Mouse (Mus musculus) forebrain, embryonic 14.5 days (tissue): ENCODE results near the gene Robo2. TPM values are rescaled to one million over a fixed set of nuclear protein-coding genes. Genes with fewer than 3 reads are reported as not detected.
A peak's percentile ranks its signal among the peaks of the same experiment; 100 is the strongest.

Experiments
- ATAC-seq: fragments of 200-750 bp; cut with Nextera tagmentation; 2 replicates; pipeline ENCODE4 v1.8.0; 2017; ENCODE audit warnings: mild to moderate bottlenecking, moderate library complexity
- DNase-seq: peaks from one replicate; pipeline ENCODE4 v3.0.0-alpha.2; 2015; ENCODE audit warnings: low spot score
- H3K27ac ChIP-seq: fragments of 300-500 bp; sonication (generic); 2 replicates; pipeline ENCODE4 v1.5.1; 2014; ENCODE audit warnings: low read depth, mild to moderate bottlenecking, control low read depth, low read length, moderate library complexity
- H3K27me3 ChIP-seq: fragments of 300-500 bp; sonication (generic); replicated peaks from 2 replicates; pipeline ENCODE4 v1.6.1; 2014; ENCODE audit warnings: low read length, control low read depth, mixed read lengths; ENCODE audit not compliant: control insufficient read depth, insufficient read depth
- H3K36me3 ChIP-seq: fragments of 300-500 bp; sonication (generic); 2 replicates; pipeline ENCODE4 v1.6.1; 2014; ENCODE audit warnings: low read length, control low read depth; ENCODE audit not compliant: control insufficient read depth, insufficient read depth
- H3K4me1 ChIP-seq: fragments of 300-500 bp; sonication (generic); 2 replicates; pipeline ENCODE4 v1.6.1; 2014; ENCODE audit warnings: antibody characterized with exemption, low read length, control low read depth; ENCODE audit not compliant: control insufficient read depth, insufficient read depth
- H3K4me2 ChIP-seq: fragments of 300-500 bp; sonication (generic); 2 replicates; pipeline ENCODE4 v1.6.1; 2014; ENCODE audit warnings: mild to moderate bottlenecking, control low read depth, low read length
- H3K4me3 ChIP-seq: fragments of 300-500 bp; sonication (generic); 2 replicates; pipeline ENCODE4 v1.5.1; 2014; ENCODE audit warnings: low read depth, low read length, control low read depth
- H3K9ac ChIP-seq: fragments of 300-500 bp; sonication (generic); 2 replicates; pipeline ENCODE4 v1.6.1; 2014; ENCODE audit warnings: mild to moderate bottlenecking, low read length, control low read depth, moderate library complexity
- H3K9me3 ChIP-seq: fragments of 300-500 bp; sonication (generic); replicated peaks from 2 replicates; pipeline ENCODE4 v1.6.1; 2016; ENCODE audit warnings: low read length, control low read depth, mixed read lengths; ENCODE audit not compliant: control insufficient read depth
- WGBS: fragments of 180-500 bp; shearing (Covaris S2); extraction: QIAGEN DNeasy Blood & Tissue Kit; methylation state at CpG from one replicate; pipeline ENCODE4 v1.1.7; 2014; 5-methylcytosine and 5-hydroxymethylcytosine counted together
- polyA plus RNA-seq: library from polyadenylated mRNA; unstranded; fragments of >200 nt; fragmentation: Nextera tagmentation; extraction: Ambion mirVana; gene quantifications from 2 replicates; pipeline ENCODE4 v1.2.1, GENCODE M21; 2014

Gene Robo2
- polyA plus RNA-seq, 1 experiment from 2014 or later = 64.7 TPM

GRCm38 (mm10) chr16:74001331-74001730 is 410.3 kb downstream of the Robo2 start:
- WGBS = 28% methylated on average over 2 of the region's 2 CpGs
- H3K36me3 ChIP-seq = no peaks in the 10 kb centered on the region
- H3K4me3 ChIP-seq = no peak overlapping the region
- no peak overlapping the region for H3K4me2 ChIP-seq
- no peaks in the 10 kb centered on the region for H3K4me1 ChIP-seq
- ATAC-seq (peak; percentile 32; the same call in 1 of the 2 replicates), DNase-seq (peak; percentile 71)
- no peak overlapping the region for H3K9ac ChIP-seq
- no peaks in the 10 kb centered on the region for H3K9me3 ChIP-seq
- no peaks in the 10 kb centered on the region for H3K27me3 ChIP-seq
- H3K27ac ChIP-seq = no peak overlapping the region

- H3K27me3 ChIP-seq = no peaks in the 10 kb centered on the region
- DNase-seq (peak; percentile 41), ATAC-seq (peak; percentile 80)
- no peak overlapping the region for H3K4me3 ChIP-seq
- no peaks in the 10 kb centered on the region for H3K4me1 ChIP-seq
- H3K9ac ChIP-seq = no peak overlapping the region
- no peaks in the 10 kb centered on the region for H3K9me3 ChIP-seq
- H3K36me3 ChIP-seq = no peaks in the 10 kb centered on the region
- H3K4me2 ChIP-seq = no peak overlapping the region
- WGBS = 46% methylated on average over 6 of the region's 6 CpGs
- no peak overlapping the region for H3K27ac ChIP-seq
Observed at GRCm38 (mm10) chr16:73991212-73991611, 420.4 kb downstream of the Robo2 start.

GRCm38 (mm10) chr16:73969573-73969972 is 442.1 kb downstream of the Robo2 start:
- H3K9me3 ChIP-seq = no peaks in the 10 kb centered on the region
- ATAC-seq (no peak), DNase-seq (peak; percentile 30)
- no peak overlapping the region for H3K4me3 ChIP-seq
- H3K36me3 ChIP-seq = no peaks in the 10 kb centered on the region
- WGBS = 88% methylated on average over 7 of the region's 7 CpGs
- H3K4me1 ChIP-seq = no peaks in the 10 kb centered on the region
- H3K27ac ChIP-seq = no peak overlapping the region
- H3K27me3 ChIP-seq = no peaks in the 10 kb centered on the region
- H3K4me2 ChIP-seq = no peak overlapping the region
- H3K9ac ChIP-seq = no peak overlapping the region

- ATAC-seq (no peak), DNase-seq (no peak)
- Histone ChIP-seq H3K36me3 (no peaks in the 10 kb centered on the region), H3K4me2 (no peak overlapping the region), H3K4me3 (no peak overlapping the region), H3K27ac (no peak overlapping the region), H3K9ac (no peak overlapping the region), H3K9me3 (no peaks in the 10 kb centered on the region), H3K4me1 (no peaks in the 10 kb centered on the region), H3K27me3 (no peaks in the 10 kb centered on the region)
- 67% methylated on average over 5 of the region's 5 CpGs for WGBS
Observed at GRCm38 (mm10) chr16:73964366-73964926, 447.2 kb downstream of the Robo2 start.

GRCm38 (mm10) chr16:73959479-73959970 is 452.1 kb downstream of the Robo2 start:
- no peak for ATAC-seq
- H3K4me2 ChIP-seq = no peak overlapping the region
- H3K27ac ChIP-seq = no peak overlapping the region
- 75% methylated on average over 6 of the region's 6 CpGs for WGBS
- no peaks in the 10 kb centered on the region for H3K27me3 ChIP-seq
- no peaks in the 10 kb centered on the region for H3K9me3 ChIP-seq
- DNase-seq = no peak
- no peaks in the 10 kb centered on the region for H3K36me3 ChIP-seq
- H3K4me1 ChIP-seq = no peaks in the 10 kb centered on the region
- no peak overlapping the region for H3K4me3 ChIP-seq
- no peak overlapping the region for H3K9ac ChIP-seq

GRCm38 (mm10) chr16:73958524-73958846 is 453.1 kb downstream of the Robo2 start:
- Histone ChIP-seq H3K27me3 (no peaks in the 10 kb centered on the region), H3K9ac (no peak overlapping the region), H3K9me3 (no peaks in the 10 kb centered on the region), H3K4me2 (no peak overlapping the region), H3K27ac (no peak overlapping the region), H3K4me1 (no peaks in the 10 kb centered on the region), H3K36me3 (no peaks in the 10 kb centered on the region), H3K4me3 (no peak overlapping the region)
- ATAC-seq (no peak), DNase-seq (no peak)
- 87% methylated on average over 1 of the region's 1 CpGs for WGBS

- DNase-seq (no peak), ATAC-seq (no peak)
- no peaks in the 10 kb centered on the region for H3K36me3 ChIP-seq
- no peak overlapping the region for H3K9ac ChIP-seq
- H3K9me3 ChIP-seq = no peaks in the 10 kb centered on the region
- H3K27me3 ChIP-seq = no peaks in the 10 kb centered on the region
- no peak overlapping the region for H3K4me3 ChIP-seq
- WGBS = 66% methylated on average over 3 of the region's 3 CpGs
- no peaks in the 10 kb centered on the region for H3K4me1 ChIP-seq
- H3K4me2 ChIP-seq = no peak overlapping the region
- H3K27ac ChIP-seq = no peak overlapping the region
Observed at GRCm38 (mm10) chr16:73957675-73958523, 453.7 kb downstream of the Robo2 start.

- H3K9ac ChIP-seq = no peak overlapping the region
- no peaks in the 10 kb centered on the region; the same call in 1 of the 2 replicates for H3K4me1 ChIP-seq
- H3K9me3 ChIP-seq = no peaks in the 10 kb centered on the region
- H3K27me3 ChIP-seq = no peaks in the 10 kb centered on the region
- no peak for DNase-seq
- no peak overlapping the region for H3K4me2 ChIP-seq
- H3K36me3 ChIP-seq = no peaks in the 10 kb centered on the region
- 66% methylated on average over 6 of the region's 6 CpGs for WGBS
- H3K27ac ChIP-seq = no peak overlapping the region
- ATAC-seq = no peak
- H3K4me3 ChIP-seq = no peak overlapping the region
Observed at GRCm38 (mm10) chr16:73946171-73946570, 465.5 kb downstream of the Robo2 start.

- Histone ChIP-seq H3K4me1 (no peaks in the 10 kb centered on the region), H3K27ac (no peak overlapping the region), H3K9me3 (no peaks in the 10 kb centered on the region), H3K4me3 (no peak overlapping the region), H3K27me3 (no peaks in the 10 kb centered on the region), H3K9ac (no peak overlapping the region), H3K4me2 (no peak overlapping the region), H3K36me3 (no peaks in the 10 kb centered on the region)
- ATAC-seq (no peak), DNase-seq (no peak)
- 70% methylated on average over 1 of the region's 1 CpGs for WGBS
Observed at GRCm38 (mm10) chr16:73940211-73940541, 471.4 kb downstream of the Robo2 start.
